In the genomic region with DNA sequence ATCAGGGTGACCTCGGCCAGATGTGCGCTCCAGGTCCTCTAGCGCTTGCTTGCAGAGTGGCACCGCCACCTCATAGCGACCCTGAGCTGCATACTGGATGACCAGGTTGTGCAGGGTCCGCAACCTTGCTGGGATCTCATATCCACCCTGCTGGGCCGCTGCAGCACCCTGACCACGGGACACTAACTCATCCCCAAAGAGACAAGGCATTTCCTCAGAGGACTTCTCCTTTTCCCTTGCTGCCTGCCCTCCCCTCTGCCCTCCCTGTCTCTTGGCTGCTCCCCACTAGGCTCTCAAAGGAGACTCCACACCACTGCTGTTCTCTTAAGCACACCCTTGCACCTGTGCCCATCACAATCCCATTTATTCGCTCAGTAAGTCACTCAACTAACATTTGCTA, we compare ENCODE assay signal across 29 mouse cellular contexts. TPM values are rescaled to one million over a fixed set of nuclear protein-coding genes. Genes with fewer than 3 reads are reported as not detected.
DNase-seq lines count a peak whose midpoint lies in the region; ATAC-seq and TF ChIP-seq lines count a peak whose summit lies in the region.
"Had no signal": no experiment of that assay in that cellular context is flagged by ENCODE, and none has a peak within 500 bp of the region (broad histone marks: within the 10 kb centered on the region; RNA-seq: fewer than 3 reads in every experiment).

No protein-coding gene starts in this region.

- peaks cover 6% of the 10 kb centered on the region; the same call in 1 of the 2 replicates for H3K36me3 ChIP-seq in heart, embryonic 11.5 days (ENCODE audit: control insufficient read depth, insufficient read depth, low read length)
- peaks cover 45% of the 10 kb centered on the region for H3K36me3 ChIP-seq in E14TG2a.4 (ENCODE audit: insufficient read depth, low read length)
- peaks cover 63% of the 10 kb centered on the region for H3K36me3 ChIP-seq in midbrain, embryonic 13.5 days
- H3K36me3 ChIP-seq: liver, embryonic 13.5 days had no signal

- H3K27me3 ChIP-seq in heart, embryonic 11.5 days (ENCODE audit: control insufficient read depth, insufficient read depth, low read length) = no peaks in the 10 kb centered on the region
- H3K27me3 ChIP-seq in E14TG2a.4 (ENCODE audit: insufficient read depth, low read length) = no peaks in the 10 kb centered on the region
- H3K27me3 ChIP-seq in midbrain, embryonic 13.5 days = no peaks in the 10 kb centered on the region
- H3K27me3 ChIP-seq: embryonic facial prominence, embryonic 13.5 days; heart, embryonic 15.5 days; hindbrain, embryonic 12.5 days; intestine, embryonic 15.5 days; liver, embryonic 13.5 days; neural tube, embryonic 15.5 days; stomach, embryonic 15.5 days had no signal

- no peak overlapping the region for H3K4me3 ChIP-seq in heart, embryonic 11.5 days (ENCODE audit: low read depth, low read length)
- H3K4me3 ChIP-seq in E14TG2a.4 (replicated peaks; ENCODE audit: low read length) = peak overlapping the region; percentile 53; the same call in 1 of the 2 replicates
- H3K4me3 ChIP-seq in midbrain, embryonic 13.5 days (replicated peaks) = no peak overlapping the region
- H3K4me3 ChIP-seq: embryonic facial prominence, embryonic 13.5 days; heart, embryonic 15.5 days; hindbrain, embryonic 12.5 days; intestine, embryonic 15.5 days; liver, embryonic 13.5 days; neural tube, embryonic 15.5 days; stomach, embryonic 15.5 days had no signal

- H3K9me3 ChIP-seq in heart, embryonic 11.5 days (replicated peaks; ENCODE audit: control insufficient read depth, low read length) = no peaks in the 10 kb centered on the region
- no peaks in the 10 kb centered on the region for H3K9me3 ChIP-seq in E14TG2a.4 (ENCODE audit: low read length)
- no peaks in the 10 kb centered on the region for H3K9me3 ChIP-seq in midbrain, embryonic 13.5 days
- H3K9me3 ChIP-seq: embryonic facial prominence, embryonic 13.5 days; heart, embryonic 15.5 days; hindbrain, embryonic 12.5 days; intestine, embryonic 15.5 days; liver, embryonic 13.5 days; neural tube, embryonic 15.5 days; stomach, embryonic 15.5 days had no signal

- DNase-seq in heart, adult 11 months = peak; percentile 91
- DNase-seq in right cerebral cortex, postnatal 36 days (ENCODE audit: low spot score in 2 of 2) = no peak
- DNase-seq: adrenal gland, adult 2 months; adrenal gland, postnatal 36 days; cerebellum, adult 8-10 months; cerebellum, postnatal 25 days; embryo, embryonic 11 days; forebrain, postnatal 0 days; kidney, adult 9 months; kidney, postnatal 4 days; left cerebral cortex, postnatal 4 days; liver, embryonic 13.5 days; lung, adult 18-20 months; lung, postnatal 14 days; midbrain, embryonic 14.5 days; retina, postnatal 1 day; right cerebral cortex, postnatal 14 days had no signal

- WGBS in heart, embryonic 11.5 days (ENCODE audit: insufficient replicate concordance) = 71% methylated on average over 9 of the region's 9 CpGs
- 76% methylated on average over 9 of the region's 9 CpGs for WGBS in midbrain, embryonic 13.5 days

- H3K9ac ChIP-seq in heart, embryonic 11.5 days (ENCODE audit: low read depth, low read length) = no peak overlapping the region
- no peak overlapping the region for H3K9ac ChIP-seq in midbrain, embryonic 13.5 days (replicated peaks)
- H3K9ac ChIP-seq: embryonic facial prominence, embryonic 13.5 days; forebrain, postnatal 0 days; heart, embryonic 15.5 days; hindbrain, embryonic 12.5 days; intestine, embryonic 15.5 days; liver, embryonic 13.5 days; neural tube, embryonic 15.5 days; stomach, embryonic 15.5 days had no signal

- no peak for TF ChIP-seq CTCF in E14TG2a.4 (conservative IDR thresholded peaks at IDR 0.05; ENCODE audit: low read length)

- H3K4me2 ChIP-seq in heart, embryonic 11.5 days = no peak overlapping the region
- H3K4me2 ChIP-seq in midbrain, embryonic 13.5 days (replicated peaks) = no peak overlapping the region
- H3K4me2 ChIP-seq: embryonic facial prominence, embryonic 13.5 days; heart, embryonic 15.5 days; hindbrain, embryonic 12.5 days; intestine, embryonic 15.5 days; liver, embryonic 13.5 days; neural tube, embryonic 15.5 days; stomach, embryonic 15.5 days had no signal

- no peak overlapping the region for H3K27ac ChIP-seq in heart, embryonic 11.5 days (ENCODE audit: low read depth, low read length)
- no peak overlapping the region for H3K27ac ChIP-seq in midbrain, embryonic 13.5 days
- H3K27ac ChIP-seq: embryonic facial prominence, embryonic 13.5 days; heart, embryonic 15.5 days; hindbrain, embryonic 12.5 days; hindbrain, postnatal 0 days; intestine, embryonic 15.5 days; liver, embryonic 13.5 days; neural tube, embryonic 15.5 days; stomach, embryonic 15.5 days had no signal

- peaks cover 7% of the 10 kb centered on the region for H3K4me1 ChIP-seq in heart, embryonic 11.5 days (ENCODE audit: control insufficient read depth, insufficient read depth, low read length)
- H3K4me1 ChIP-seq in E14TG2a.4 (replicated peaks; ENCODE audit: low read depth, low read length) = peaks cover 56% of the 10 kb centered on the region
- H3K4me1 ChIP-seq in midbrain, embryonic 13.5 days (replicated peaks) = peaks cover 19% of the 10 kb centered on the region

- ATAC-seq in heart, embryonic 11.5 days (replicated peaks; ENCODE audit: insufficient number of reproducible peaks, low FRiP score, low TSS enrichment) = no peak
- ATAC-seq in common myeloid progenitor, adult 5-6 weeks (replicated peaks; ENCODE audit: low read depth, poor library complexity, severe bottlenecking) = peak; percentile 72
- peak; percentile 67 for ATAC-seq in megakaryocyte progenitor cell, adult 5-6 weeks (replicated peaks; ENCODE audit: poor library complexity)
- ATAC-seq in midbrain, embryonic 13.5 days = no peak
- ATAC-seq: forebrain, postnatal 0 days; hindbrain, postnatal 0 days; intestine, embryonic 15.5 days had no signal

RNA-seq across cellular contexts. Expression of gene Klc4, which starts 5.9 kb away (rescaled TPM):
- 16.5 and 18.0 TPM in 2 replicates for polyA plus RNA-seq in heart, embryonic 11.5 days (2014; fragmentation: Nextera tagmentation; extraction: Ambion mirVana)
- total RNA-seq in common myeloid progenitor, adult 5-6 weeks (2017) = 6.1 and 6.9 TPM in 2 replicates
- 1.9 and 2.9 TPM in 2 replicates for total RNA-seq in megakaryocyte progenitor cell, adult 5-6 weeks (2015)
- 7.5 and 9.5 TPM in 2 replicates for total RNA-seq in megakaryocyte progenitor cell, adult 5-6 weeks (2017)
- 49.1 and 54.1 TPM in 2 replicates for polyA plus RNA-seq in midbrain, embryonic 13.5 days (2015; fragmentation: Nextera tagmentation; extraction: Ambion mirVana)

RNA-seq across cellular contexts. Expression of gene Mrpl2, which starts 6.1 kb away (rescaled TPM):
- 110 and 119 TPM in 2 replicates for polyA plus RNA-seq in heart, embryonic 11.5 days (2014; fragmentation: Nextera tagmentation; extraction: Ambion mirVana)
- total RNA-seq in common myeloid progenitor, adult 5-6 weeks (2017) = 102 and 113 TPM in 2 replicates
- total RNA-seq in megakaryocyte progenitor cell, adult 5-6 weeks (2015) = 80.1 and 101 TPM in 2 replicates
- 75.5 and 84.7 TPM in 2 replicates for total RNA-seq in megakaryocyte progenitor cell, adult 5-6 weeks (2017)
- 75.1 and 89.5 TPM in 2 replicates for polyA plus RNA-seq in midbrain, embryonic 13.5 days (2015; fragmentation: Nextera tagmentation; extraction: Ambion mirVana)

RNA-seq across cellular contexts. Expression of gene Cul7, which starts 10.2 kb away (rescaled TPM):
- 33.6 and 36.2 TPM in 2 replicates for polyA plus RNA-seq in heart, embryonic 11.5 days (2014; fragmentation: Nextera tagmentation; extraction: Ambion mirVana)
- 13.8 and 22.7 TPM in 2 replicates for total RNA-seq in common myeloid progenitor, adult 5-6 weeks (2017)
- total RNA-seq in megakaryocyte progenitor cell, adult 5-6 weeks (2015) = 7.3 and 7.6 TPM in 2 replicates
- 9.1 and 14.3 TPM in 2 replicates for total RNA-seq in megakaryocyte progenitor cell, adult 5-6 weeks (2017)
- 41.6 and 46.3 TPM in 2 replicates for polyA plus RNA-seq in midbrain, embryonic 13.5 days (2015; fragmentation: Nextera tagmentation; extraction: Ambion mirVana)

RNA-seq across cellular contexts. Expression of gene Ptk7, which starts 10.6 kb away (rescaled TPM):
- polyA plus RNA-seq in heart, embryonic 11.5 days (2014; fragmentation: Nextera tagmentation; extraction: Ambion mirVana) = 18.8 and 22.8 TPM in 2 replicates
- 5.7 and 6.7 TPM in 2 replicates for total RNA-seq in common myeloid progenitor, adult 5-6 weeks (2017)
- total RNA-seq in megakaryocyte progenitor cell, adult 5-6 weeks (2015) = 1.4 and 2.0 TPM in 2 replicates
- total RNA-seq in megakaryocyte progenitor cell, adult 5-6 weeks (2017) = 3.0 and 3.6 TPM in 2 replicates
- 33.4 and 37.5 TPM in 2 replicates for polyA plus RNA-seq in midbrain, embryonic 13.5 days (2015; fragmentation: Nextera tagmentation; extraction: Ambion mirVana)

RNA-seq across cellular contexts. Expression of gene Rrp36, which starts 34.2 kb away (rescaled TPM):
- polyA plus RNA-seq in heart, embryonic 11.5 days (2014; fragmentation: Nextera tagmentation; extraction: Ambion mirVana) = 37.0 and 40.8 TPM in 2 replicates
- total RNA-seq in common myeloid progenitor, adult 5-6 weeks (2017) = 46.2 and 51.9 TPM in 2 replicates
- total RNA-seq in megakaryocyte progenitor cell, adult 5-6 weeks (2015) = 12.4 and 13.6 TPM in 2 replicates
- total RNA-seq in megakaryocyte progenitor cell, adult 5-6 weeks (2017) = 70.4 and 89.7 TPM in 2 replicates
- polyA plus RNA-seq in midbrain, embryonic 13.5 days (2015; fragmentation: Nextera tagmentation; extraction: Ambion mirVana) = 48.1 and 49.9 TPM in 2 replicates

Comparison
In these comparisons a context has a peak if more than half of its experiments do, and no peak if none do; other contexts are left out.
1. ATAC-seq: peak in common myeloid progenitor, adult 5-6 weeks (single experiment) and megakaryocyte progenitor cell, adult 5-6 weeks (single experiment); none in heart, embryonic 11.5 days (single experiment) and midbrain, embryonic 13.5 days (single experiment).